Mouse (Mus musculus) heart, adult 11 months (tissue): ENCODE measurements around the gene Cd4.

Source experiments
- DNase-seq: peaks from one replicate; pipeline ENCODE4 v3.0.0; 2022

Gene Cd4

GRCm38 (mm10) chr6:124883351-124883750, 4.7 kb downstream of the Cd4 start:
- no peak for DNase-seq

DNA sequence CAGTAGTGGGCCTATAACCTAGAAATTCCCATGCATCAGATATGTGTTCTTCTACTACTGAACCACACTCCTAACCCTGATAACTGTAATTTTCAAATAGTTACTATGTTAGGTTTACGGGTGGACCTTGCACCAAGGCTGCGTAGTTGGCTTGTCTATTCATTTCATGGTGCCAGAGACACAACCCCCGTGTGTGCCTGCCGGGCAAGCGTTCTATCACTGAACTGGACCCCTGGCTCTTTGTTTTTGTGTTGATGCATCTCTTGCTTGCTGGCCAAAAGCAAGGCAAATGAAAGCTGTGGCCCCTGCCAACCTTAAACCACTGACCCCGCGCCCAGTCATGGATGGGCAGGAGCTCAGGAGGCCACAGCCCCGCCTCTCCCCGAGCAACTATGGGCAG, 6.2 kb downstream of the Cd4 start:
- DNase-seq: no peak

GRCm38 (mm10) chr6:124879390-124879789, 8.6 kb downstream of the Cd4 start:
- DNase-seq: no peak

DNA sequence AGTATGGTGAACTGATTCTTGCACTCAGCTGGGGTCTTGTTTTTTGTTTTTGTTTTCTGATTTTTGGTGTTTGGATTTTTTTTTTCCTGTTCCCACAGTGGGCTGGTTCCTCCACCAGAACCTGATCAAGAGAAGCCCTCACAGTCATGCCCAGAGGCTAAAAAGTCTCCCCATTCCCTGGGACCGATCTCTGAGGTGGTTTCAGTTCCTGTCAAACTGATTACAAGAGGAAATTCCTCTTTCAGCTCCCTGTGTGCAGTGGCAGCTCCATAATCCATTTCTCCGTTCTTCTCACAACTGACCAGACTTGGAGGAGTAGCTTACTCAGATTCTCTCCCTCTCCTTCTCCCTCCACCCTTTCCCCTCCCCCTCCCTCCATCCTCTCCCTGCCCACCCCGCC, 13.7 kb downstream of the Cd4 start:
- no peak for DNase-seq

DNA sequence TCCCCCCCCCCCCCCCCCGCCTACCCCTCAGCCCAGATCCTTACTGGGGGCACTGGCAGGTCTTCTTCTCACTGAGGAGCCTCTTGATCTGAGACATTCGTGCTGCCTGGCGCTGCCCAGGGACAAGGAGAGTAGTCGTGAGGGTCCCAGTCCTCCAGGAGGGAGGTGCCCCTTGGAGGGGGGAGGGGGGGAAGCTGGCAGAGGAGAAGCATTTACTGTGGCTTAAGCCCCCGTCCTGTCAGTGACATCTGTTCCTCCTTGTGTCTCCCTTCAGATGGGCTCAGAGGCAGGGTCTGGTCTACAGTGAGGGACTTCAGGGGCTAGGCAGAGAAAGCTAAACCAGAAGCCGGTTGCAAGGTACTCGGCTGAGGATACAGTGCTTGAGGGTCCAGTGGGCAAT, 21.5 kb downstream of the Cd4 start:
- DNase-seq: no peak

DNA sequence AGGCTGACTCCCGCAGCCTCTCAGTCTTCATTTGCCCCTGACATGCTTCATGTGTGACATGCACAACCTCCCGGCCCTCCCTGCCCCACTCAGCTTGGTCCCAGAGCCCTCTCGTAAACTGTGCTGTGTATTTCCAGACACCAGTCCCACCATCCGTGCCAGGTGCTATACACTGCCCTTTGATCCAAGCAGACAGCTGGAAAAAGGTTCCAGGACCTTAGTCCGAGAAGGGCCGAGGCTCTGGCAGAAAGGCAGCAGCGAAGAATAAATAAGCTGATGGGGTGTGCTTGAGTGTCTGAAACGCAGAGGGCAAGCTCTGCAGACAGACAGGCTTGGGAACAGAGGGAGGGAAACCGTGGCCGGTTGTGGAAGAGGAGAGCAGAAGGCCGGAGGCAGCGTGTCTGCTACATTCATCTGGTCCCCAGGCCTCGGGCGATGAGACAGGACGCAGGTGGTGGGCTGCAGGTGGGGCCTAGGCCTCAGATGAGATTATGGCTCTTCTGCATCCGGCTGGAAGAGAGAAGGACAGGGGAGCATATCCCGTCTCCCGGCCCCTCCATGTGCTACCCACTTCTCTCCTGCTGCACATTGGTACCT, 22.2 kb downstream of the Cd4 start:
- DNase-seq: no peak

DNA sequence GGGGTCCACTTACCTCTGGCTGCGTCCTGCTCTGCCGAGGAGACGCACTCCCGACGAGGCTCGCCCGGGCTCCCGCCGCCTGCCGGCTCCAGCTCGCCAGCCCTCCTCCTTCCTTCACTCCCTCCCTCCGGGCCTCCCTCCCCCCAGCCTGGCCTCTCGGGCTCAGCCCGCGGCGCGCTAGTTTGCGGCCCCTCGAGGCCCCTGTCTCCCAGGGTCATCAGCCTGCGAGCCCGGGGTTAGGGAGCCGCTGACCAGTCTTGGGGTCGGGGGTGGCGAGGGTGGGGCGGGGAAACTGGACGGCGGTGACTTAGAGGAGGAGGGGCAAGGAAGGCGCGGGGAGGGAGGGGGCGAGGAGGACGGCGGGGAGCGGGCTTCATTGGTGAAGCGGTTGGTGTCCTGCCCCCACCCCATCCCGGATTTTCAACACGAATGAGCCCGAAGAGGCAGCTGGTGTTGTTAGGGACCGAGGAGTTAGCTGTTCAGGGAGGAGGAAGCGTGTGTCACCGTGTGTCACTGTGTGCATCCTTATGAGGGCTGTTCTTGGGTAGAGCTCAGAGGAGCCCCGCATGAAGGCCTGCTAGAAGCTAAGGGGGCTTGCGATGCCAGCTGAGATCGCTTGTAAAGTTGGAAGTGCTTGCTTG, 24.2 kb downstream of the Cd4 start, which contains the start of gene Gpr162:
Gene Gpr162, minus strand, starts transcription at position 326 of the 641 bp plus-strand sequence.
- peak; percentile 95 for DNase-seq

DNA sequence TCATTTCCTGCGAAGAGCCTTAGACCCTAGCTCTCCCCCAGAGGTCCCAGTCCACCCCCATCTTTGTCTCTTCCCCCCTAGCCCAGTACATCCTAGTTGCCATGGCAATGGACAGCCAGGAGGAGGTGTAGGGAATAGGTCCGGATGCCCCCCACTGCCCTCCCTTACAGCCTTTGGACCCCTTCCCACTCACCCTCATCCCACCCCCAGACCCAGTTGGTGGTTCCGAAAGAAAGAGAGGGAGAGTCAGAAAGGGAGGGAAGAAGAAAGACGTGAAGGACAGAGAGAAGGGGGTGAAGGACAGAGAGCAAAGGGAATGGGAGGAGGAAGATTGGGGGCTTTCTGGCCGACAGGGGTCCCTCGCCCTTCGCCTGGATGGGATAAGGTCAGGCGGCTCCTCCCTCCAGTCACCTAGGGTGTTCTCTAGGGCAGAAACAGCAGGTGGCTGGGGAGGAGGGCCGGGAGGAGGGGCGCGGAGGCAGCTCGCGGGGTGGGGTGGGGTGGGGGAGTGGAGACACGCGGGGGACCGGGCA, 24.8 kb downstream of the Cd4 start:
- DNase-seq: no peak

DNA sequence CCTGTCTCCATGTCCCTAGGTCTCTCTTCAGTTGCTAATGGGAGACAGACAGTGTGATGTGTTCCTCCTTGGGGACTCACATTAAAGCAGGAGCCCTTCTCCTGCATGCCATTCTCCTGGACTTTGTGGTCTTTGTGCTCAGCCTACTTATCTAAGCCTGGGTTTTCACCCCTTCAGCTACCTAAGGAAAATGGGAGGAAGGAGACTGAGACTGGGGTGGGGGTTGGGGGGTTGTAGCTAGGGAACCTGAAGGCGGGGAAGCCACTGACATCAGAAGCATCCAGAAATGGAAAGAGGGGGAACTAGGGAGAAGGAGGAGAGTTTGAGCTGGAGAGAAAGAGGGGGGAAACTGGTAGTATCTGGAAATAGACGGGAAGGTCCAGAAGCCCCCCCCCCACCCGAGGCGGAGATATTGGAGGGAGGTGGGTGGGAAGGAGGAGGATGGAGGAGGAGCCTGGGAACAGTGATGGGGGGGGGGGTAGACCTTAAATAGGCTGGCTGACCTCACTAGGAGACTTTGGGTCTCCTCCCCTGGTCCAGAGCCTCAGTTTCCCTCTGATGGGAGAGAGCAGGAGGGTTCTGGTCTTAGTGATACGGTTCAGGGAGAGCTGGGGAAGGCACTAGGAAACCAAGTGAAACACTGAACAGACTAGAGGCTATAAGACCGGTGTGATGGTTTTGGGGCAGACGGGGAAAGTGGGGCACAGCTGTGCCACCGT, 25.5 kb downstream of the Cd4 start:
- DNase-seq: no peak

DNA sequence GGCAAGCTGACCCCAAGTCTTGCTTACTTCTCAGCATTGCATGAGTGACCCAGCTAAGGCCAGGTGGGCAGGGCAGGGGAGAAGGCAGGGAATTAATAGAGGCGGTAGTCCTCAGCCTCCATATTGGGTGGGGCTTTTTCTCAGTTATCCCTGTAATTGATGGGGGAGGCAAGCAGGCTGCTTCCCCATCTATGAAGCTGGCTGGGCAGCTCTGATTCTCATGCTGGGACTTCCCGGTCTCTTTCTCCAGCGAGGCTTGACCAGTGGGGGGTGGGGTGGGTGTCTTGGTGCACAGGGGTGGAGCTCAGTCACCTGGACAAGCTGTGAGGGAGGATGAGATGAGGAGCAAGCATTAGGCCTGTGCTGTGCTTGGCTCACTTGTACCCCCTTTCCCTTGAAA, 26.2 kb downstream of the Cd4 start:
- DNase-seq: no peak

DNA sequence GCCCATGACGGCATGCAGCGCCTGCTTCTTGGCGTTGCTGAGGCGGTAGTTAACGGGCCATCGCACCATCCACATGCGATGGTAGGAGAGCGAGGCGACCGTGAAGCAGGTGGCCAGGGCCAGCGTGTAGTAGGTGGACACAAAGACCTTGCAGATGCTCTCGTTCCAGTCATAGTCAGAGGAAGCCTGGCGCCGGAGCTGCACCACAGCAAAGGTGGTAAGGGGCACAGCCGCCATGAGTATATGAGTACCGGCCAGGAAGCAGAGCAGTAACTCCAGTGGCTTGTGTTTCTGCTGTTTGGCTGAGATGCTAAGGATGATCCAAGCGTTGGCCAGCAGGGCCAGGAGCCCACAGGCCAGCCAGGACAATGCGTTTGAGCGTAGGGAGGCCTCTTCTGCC, 26.8 kb downstream of the Cd4 start:
- DNase-seq: no peak

GRCm38 (mm10) chr6:124860511-124860910, 27.5 kb downstream of the Cd4 start:
- no peak for DNase-seq

- peak; percentile 96 for DNase-seq
Observed at GRCm38 (mm10) chr6:124859725-124860124, 28.3 kb downstream of the Cd4 start.

GRCm38 (mm10) chr6:124858561-124859318, 29.3 kb downstream of the Cd4 start:
- DNase-seq: peak; percentile 94

GRCm38 (mm10) chr6:124857840-124858530, 30.0 kb downstream of the Cd4 start:
- DNase-seq: no peak

- DNase-seq: peak; percentile 99
Observed at GRCm38 (mm10) chr6:124856916-124857839, 30.8 kb downstream of the Cd4 start, which contains the start of gene P3h3. P3h3 (minus strand) TSS chr6:124857752.

GRCm38 (mm10) chr6:124856321-124856720, 31.7 kb downstream of the Cd4 start:
- peak; percentile 90 for DNase-seq

GRCm38 (mm10) chr6:124854647-124855046, 33.4 kb downstream of the Cd4 start:
- DNase-seq: peak; percentile 90

GRCm38 (mm10) chr6:124850535-124850934, 37.5 kb downstream of the Cd4 start:
- no peak for DNase-seq

DNA sequence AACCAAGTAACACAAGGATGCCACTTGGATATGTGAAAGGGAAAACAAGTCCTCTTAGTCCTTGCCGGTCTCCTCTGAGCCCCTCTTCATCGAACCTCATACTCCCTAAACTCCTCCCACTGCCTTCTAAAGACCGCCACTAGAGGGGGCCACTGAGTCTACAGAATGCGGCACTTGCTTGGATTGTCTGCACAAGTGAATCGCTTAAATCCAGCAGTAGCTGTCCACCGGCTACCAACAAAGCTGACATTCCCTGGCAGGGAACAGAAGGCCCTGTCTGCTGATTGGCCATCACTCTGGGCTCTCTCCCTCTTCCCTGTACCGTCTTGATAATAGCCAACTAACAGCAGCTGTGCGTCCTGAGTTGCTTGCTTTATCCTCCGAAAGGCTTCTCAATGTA, 40.7 kb downstream of the Cd4 start:
- peak; percentile 98 for DNase-seq
